ENCODE assay signal across 9 mouse cellular contexts in the genomic region with DNA sequence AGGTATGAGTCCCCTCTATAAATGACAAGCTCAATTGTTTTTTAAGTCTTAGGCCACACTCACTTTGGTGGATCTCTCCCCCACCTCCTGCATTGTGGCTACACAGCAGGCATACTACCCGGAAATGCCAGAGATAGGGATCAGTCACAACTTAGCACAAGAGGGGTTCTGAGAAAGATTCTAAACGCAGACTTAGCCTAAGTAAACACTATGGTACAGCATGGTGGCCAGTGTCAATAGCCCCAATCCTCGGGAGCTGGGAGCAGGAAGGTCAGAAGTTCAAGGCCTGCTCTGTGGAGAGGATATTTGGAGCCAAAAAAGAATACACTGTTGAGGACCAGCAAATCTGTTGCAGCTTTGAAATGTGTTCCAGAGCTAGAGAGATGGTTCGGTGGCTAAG. TPM values are rescaled to one million over a fixed set of nuclear protein-coding genes. Genes with fewer than 3 reads are reported as not detected.
DNase-seq lines count a peak whose midpoint lies in the region; ATAC-seq and TF ChIP-seq lines count a peak whose summit lies in the region.
"Had no signal": no experiment of that assay in that cellular context is flagged by ENCODE, and none has a peak within 500 bp of the region (broad histone marks: within the 10 kb centered on the region; RNA-seq: fewer than 3 reads in every experiment).

No protein-coding gene starts in this region.

- 47% methylated on average over 4 of the region's 4 CpGs for WGBS in embryonic facial prominence, embryonic 10.5 days
- WGBS in hindbrain, postnatal 0 days, result 54% methylated on average over 4 of the region's 4 CpGs

- H3K36me3 ChIP-seq in embryonic facial prominence, embryonic 10.5 days (replicated peaks), result peaks cover 51% of the 10 kb centered on the region
- H3K36me3 ChIP-seq in hindbrain, postnatal 0 days (ENCODE audit: insufficient read depth, low read length), result peaks cover under 1% of the 10 kb centered on the region; the same call in 1 of the 2 replicates
- H3K36me3 ChIP-seq in myocyte (ENCODE audit: control insufficient read depth, insufficient read depth), result peaks cover 13% of the 10 kb centered on the region

- H3K79me2 ChIP-seq in myocyte (ENCODE audit: control insufficient read depth, insufficient read depth), result peaks cover 75% of the 10 kb centered on the region

- H3ac ChIP-seq in myocyte (ENCODE audit: control insufficient read depth, insufficient read length), result no peak overlapping the region

- H3K9me3 ChIP-seq in embryonic facial prominence, embryonic 10.5 days, result no peaks in the 10 kb centered on the region
- H3K9me3 ChIP-seq in hindbrain, postnatal 0 days (ENCODE audit: low read length), result no peaks in the 10 kb centered on the region

- no peak for ATAC-seq in hindbrain, postnatal 0 days

- peak overlapping the region; percentile 98; the same call in 1 of the 2 replicates for H3K27ac ChIP-seq in layer of hippocampus, adult 2 months
- H3K27ac ChIP-seq in embryonic facial prominence, embryonic 10.5 days (replicated peaks), result no peak overlapping the region
- H3K27ac ChIP-seq in hindbrain, postnatal 0 days, result no peak overlapping the region

- TF ChIP-seq POLR2A in myocyte (IDR thresholded peaks at IDR 0.05; ENCODE audit: insufficient read length, low read depth), result no peak

- H3K4me1 ChIP-seq in embryonic facial prominence, embryonic 10.5 days, result peaks cover 34% of the 10 kb centered on the region
- peaks cover 14% of the 10 kb centered on the region; the same call in 1 of the 2 replicates for H3K4me1 ChIP-seq in hindbrain, postnatal 0 days (ENCODE audit: insufficient read depth, low read length)

- TF ChIP-seq CTCF in layer of hippocampus, adult 2 months (conservative IDR thresholded peaks at IDR 0.05), result no peak
- TF ChIP-seq CTCF in hindbrain, postnatal 0 days (IDR thresholded peaks at IDR 0.05; ENCODE audit: low read depth), result no peak

- no peak for DNase-seq in layer of hippocampus, adult 2 months (ENCODE audit: low spot score in 2 of 2)
- no peak for DNase-seq in layer of hippocampus, postnatal 14 days (ENCODE audit: low spot score in 2 of 2)
- no peak for DNase-seq in embryonic facial prominence, embryonic 10.5 days (ENCODE audit: low spot score)
- DNase-seq in hindbrain, postnatal 0 days (ENCODE audit: low spot score), result no peak
- DNase-seq in testis, postnatal 10 days (ENCODE audit: low spot score), result no peak
- no peak for DNase-seq in layer of hippocampus, adult 8-10 months (ENCODE audit: low spot score in 2 of 2)
- DNase-seq in adrenal gland, postnatal 4 days (ENCODE audit: low spot score in 2 of 2), result no peak
- DNase-seq: left cerebral cortex, postnatal 4 days had no signal

- H3K4me2 ChIP-seq in hindbrain, postnatal 0 days (ENCODE audit: low read depth, low read length), result peak overlapping the region; percentile 78
- peak overlapping the region; percentile 93 for H3K4me2 ChIP-seq in myocyte (ENCODE audit: low read depth)

- H3K27me3 ChIP-seq in embryonic facial prominence, embryonic 10.5 days (replicated peaks; ENCODE audit: low read depth, poor library complexity, severe bottlenecking), result no peaks in the 10 kb centered on the region
- no peaks in the 10 kb centered on the region for H3K27me3 ChIP-seq in hindbrain, postnatal 0 days (ENCODE audit: insufficient read depth, low read length)
- no peaks in the 10 kb centered on the region for H3K27me3 ChIP-seq in myocyte (ENCODE audit: control insufficient read depth, insufficient read depth, insufficient read length)

- H3K9ac ChIP-seq in hindbrain, postnatal 0 days (replicated peaks; ENCODE audit: low read length), result peak overlapping the region; percentile 93; the same call in 1 of the 2 replicates

- peak overlapping the region; percentile 84 for H3K4me3 ChIP-seq in layer of hippocampus, adult 2 months
- H3K4me3 ChIP-seq in embryonic facial prominence, embryonic 10.5 days, result peak overlapping the region; percentile 94
- no peak overlapping the region; the same call in 1 of the 2 replicates for H3K4me3 ChIP-seq in hindbrain, postnatal 0 days (ENCODE audit: low read length)
- peak overlapping the region; percentile 72 for H3K4me3 ChIP-seq in myocyte

TF ChIP-seq in myocyte, 11 proteins besides CTCF, POLR2A, EP300 and RAD21:
- TF ChIP-seq POLR2AphosphoS2 (IDR thresholded peaks at IDR 0.05; ENCODE audit: insufficient read length, low read depth) (no peak), MYOG (IDR thresholded peaks at IDR 0.05; ENCODE audit: control insufficient read depth in 1 of 3, insufficient read depth in 1 of 3, insufficient read length in 2 of 3, low read depth in 2 of 3) (no peak), CEBPB (IDR thresholded peaks at IDR 0.05; ENCODE audit: insufficient read depth, poor library complexity, severe bottlenecking) (no peak), SRF (IDR thresholded peaks at IDR 0.05; ENCODE audit: control insufficient read depth, insufficient read length, low read depth) (no peak), MYOD1 (IDR thresholded peaks at IDR 0.05; ENCODE audit: control insufficient read depth in 1 of 3, insufficient read length in 2 of 3, low read depth in 2 of 3) (no peak), E2F4 (IDR thresholded peaks at IDR 0.05; ENCODE audit: insufficient read depth) (no peak)

RNA-seq across cellular contexts. Expression of a gene that starts 1.6 kb away (rescaled TPM):
- total RNA-seq in layer of hippocampus, adult 2 months (2021), result 10 to 100 TPM; 55.0 to 56.6 TPM
- 10 to 100 TPM; 57.1 to 61.1 TPM for total RNA-seq in layer of hippocampus, postnatal 14 days (2021)
- 19.7 and 20.2 TPM in 2 replicates for polyA plus RNA-seq in embryonic facial prominence, embryonic 10.5 days (2016; fragmentation: Nextera tagmentation; extraction: Ambion mirVana)
- total RNA-seq in hindbrain, postnatal 0 days (2014; rRNA removed), result 56.8 and 68.4 TPM in 2 replicates
- polyA plus RNA-seq in hindbrain, postnatal 0 days (2015; fragmentation: Nextera tagmentation; extraction: Ambion mirVana), result 23.4 and 24.7 TPM in 2 replicates
- 41.2 TPM for polyA plus RNA-seq in myocyte (2012; fragmentation: generic; extraction: Trizol)
- total RNA-seq in layer of hippocampus, adult 8-10 months (2022), result 10 to 100 TPM; 51.3 to 53.1 (median 52.4) TPM
- total RNA-seq in adrenal gland, postnatal 4 days (2021), result 10 to 100 TPM; 51.8 to 52.6 TPM

RNA-seq across cellular contexts. Expression of a gene that starts 1.6 kb away (rescaled TPM):
- total RNA-seq in layer of hippocampus, adult 2 months (2021), result 10 to 100 TPM; 41.7 to 42.6 TPM
- 10 to 100 TPM; 48.9 to 52.6 TPM for total RNA-seq in layer of hippocampus, postnatal 14 days (2021)
- 135 and 142 TPM in 2 replicates for polyA plus RNA-seq in embryonic facial prominence, embryonic 10.5 days (2016; fragmentation: Nextera tagmentation; extraction: Ambion mirVana)
- 59.3 and 68.3 TPM in 2 replicates for total RNA-seq in hindbrain, postnatal 0 days (2014; rRNA removed)
- polyA plus RNA-seq in hindbrain, postnatal 0 days (2015; fragmentation: Nextera tagmentation; extraction: Ambion mirVana), result 71.5 and 72.8 TPM in 2 replicates
- polyA plus RNA-seq in myocyte (2012; fragmentation: generic; extraction: Trizol), result 87.5 TPM
- total RNA-seq in layer of hippocampus, adult 8-10 months (2022), result 10 to 100 TPM; 39.8 to 43.9 (median 43.3) TPM
- 10 to 100 TPM; 42.0 to 42.6 TPM for total RNA-seq in adrenal gland, postnatal 4 days (2021)

RNA-seq across cellular contexts. Expression of a gene that starts 22.9 kb away (rescaled TPM):
- total RNA-seq in layer of hippocampus, adult 2 months (2021), result 1 to 10 TPM; 4.4 to 4.7 TPM
- total RNA-seq in layer of hippocampus, postnatal 14 days (2021), result 1 to 10 TPM; 2.7 to 4.9 TPM
- 69.5 and 72.3 TPM in 2 replicates for polyA plus RNA-seq in embryonic facial prominence, embryonic 10.5 days (2016; fragmentation: Nextera tagmentation; extraction: Ambion mirVana)
- 2.9 and 5.5 TPM in 2 replicates for total RNA-seq in hindbrain, postnatal 0 days (2014; rRNA removed)
- 16.3 and 17.5 TPM in 2 replicates for polyA plus RNA-seq in hindbrain, postnatal 0 days (2015; fragmentation: Nextera tagmentation; extraction: Ambion mirVana)
- 7.1 TPM for polyA plus RNA-seq in myocyte (2012; fragmentation: generic; extraction: Trizol)
- 1 to 10 TPM; 2.5 to 5.4 (median 3.9) TPM for total RNA-seq in layer of hippocampus, adult 8-10 months (2022)
- total RNA-seq in adrenal gland, postnatal 4 days (2021), result 10 to 100 TPM; 10.3 to 11.9 TPM

RNA-seq across cellular contexts. Expression of a gene that starts 31.0 kb away (rescaled TPM):
- total RNA-seq in layer of hippocampus, adult 2 months (2021), result 10 to 100 TPM; 40.0 to 41.1 TPM
- total RNA-seq in layer of hippocampus, postnatal 14 days (2021), result 10 to 100 TPM; 46.3 to 49.6 TPM
- polyA plus RNA-seq in embryonic facial prominence, embryonic 10.5 days (2016; fragmentation: Nextera tagmentation; extraction: Ambion mirVana), result 40.6 and 41.0 TPM in 2 replicates
- 42.2 and 75.2 TPM in 2 replicates for total RNA-seq in hindbrain, postnatal 0 days (2014; rRNA removed)
- 58.3 and 61.0 TPM in 2 replicates for polyA plus RNA-seq in hindbrain, postnatal 0 days (2015; fragmentation: Nextera tagmentation; extraction: Ambion mirVana)
- 29.3 TPM for polyA plus RNA-seq in myocyte (2012; fragmentation: generic; extraction: Trizol)
- 10 to 100 TPM; 36.2 to 41.6 (median 39.6) TPM for total RNA-seq in layer of hippocampus, adult 8-10 months (2022)
- 10 to 100 TPM; 27.3 to 27.5 TPM for total RNA-seq in adrenal gland, postnatal 4 days (2021)

RNA-seq across cellular contexts. Expression of a gene that starts 35.7 kb away (rescaled TPM):
- total RNA-seq in layer of hippocampus, adult 2 months (2021), result 10 to 100 TPM; 24.9 to 25.8 TPM
- total RNA-seq in layer of hippocampus, postnatal 14 days (2021), result 10 to 100 TPM; 32.6 to 35.7 TPM
- polyA plus RNA-seq in embryonic facial prominence, embryonic 10.5 days (2016; fragmentation: Nextera tagmentation; extraction: Ambion mirVana), result 48.7 and 51.1 TPM in 2 replicates
- total RNA-seq in hindbrain, postnatal 0 days (2014; rRNA removed), result 45.7 and 53.2 TPM in 2 replicates
- 34.5 and 35.1 TPM in 2 replicates for polyA plus RNA-seq in hindbrain, postnatal 0 days (2015; fragmentation: Nextera tagmentation; extraction: Ambion mirVana)
- polyA plus RNA-seq in myocyte (2012; fragmentation: generic; extraction: Trizol), result 39.7 TPM
- total RNA-seq in layer of hippocampus, adult 8-10 months (2022), result 10 to 100 TPM; 24.5 to 29.1 (median 27.6) TPM
- 10 to 100 TPM; 59.8 to 65.6 TPM for total RNA-seq in adrenal gland, postnatal 4 days (2021)
